Mouse (Mus musculus) spleen, embryonic (tissue): ENCODE data around the gene Znrf1.

ENCODE experiments used
- CTCF ChIA-PET: fragments of 350-600 bp; sonication (Branson Sonifier 250); formaldehyde crosslinking; loops from one replicate; lab custom pipeline; 2022; lab: Charles Lee

Znrf1 gene

DNA sequence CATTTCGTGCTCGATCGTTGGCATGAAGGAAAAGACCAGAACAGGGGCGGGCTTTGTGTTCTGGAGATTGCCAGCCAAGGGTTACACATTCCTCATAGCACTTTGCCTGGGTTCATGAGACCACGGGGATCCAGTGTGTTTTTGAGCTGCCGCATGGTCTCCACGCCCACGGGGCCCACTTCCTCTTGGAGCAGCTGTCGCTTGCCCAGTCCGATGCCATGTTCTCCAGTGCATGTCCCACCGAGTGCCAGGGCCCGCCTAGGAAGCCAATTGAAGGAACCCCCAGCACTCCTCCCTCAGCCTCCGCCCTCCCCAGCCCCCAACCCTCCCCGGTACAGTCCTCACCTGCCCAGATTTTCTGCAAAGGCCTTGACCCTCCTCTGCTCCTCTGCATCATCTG is 91.0 kb downstream of the Znrf1 start:
- CTCF ChIA-PET = interaction anchor here (0.5 kb wide), 1 partner anchor 58 kb away, joined by 4 read pairs; no protein-coding TSS in a partner anchor

DNA sequence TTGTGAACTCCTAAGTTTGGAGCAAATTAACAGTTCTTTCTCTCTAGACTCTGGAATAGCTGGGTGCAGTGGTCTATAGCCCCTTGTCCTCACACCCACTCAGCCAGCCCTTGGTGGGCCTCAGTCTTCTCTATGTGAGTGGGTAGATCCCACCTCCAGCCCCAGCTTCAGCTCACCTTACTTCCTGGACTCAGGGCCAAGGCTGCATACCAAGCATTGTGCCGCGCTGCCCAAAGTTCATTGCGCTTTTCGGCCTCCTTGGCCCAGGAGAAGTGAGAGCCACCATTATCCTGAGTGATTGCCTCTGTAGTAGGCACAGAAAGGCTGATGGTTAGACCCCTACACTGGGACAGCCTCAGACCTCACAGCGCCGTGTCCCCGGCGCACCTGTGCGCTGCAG is 92.0 kb downstream of the Znrf1 start:
- CTCF ChIA-PET = no interaction called here

DNA sequence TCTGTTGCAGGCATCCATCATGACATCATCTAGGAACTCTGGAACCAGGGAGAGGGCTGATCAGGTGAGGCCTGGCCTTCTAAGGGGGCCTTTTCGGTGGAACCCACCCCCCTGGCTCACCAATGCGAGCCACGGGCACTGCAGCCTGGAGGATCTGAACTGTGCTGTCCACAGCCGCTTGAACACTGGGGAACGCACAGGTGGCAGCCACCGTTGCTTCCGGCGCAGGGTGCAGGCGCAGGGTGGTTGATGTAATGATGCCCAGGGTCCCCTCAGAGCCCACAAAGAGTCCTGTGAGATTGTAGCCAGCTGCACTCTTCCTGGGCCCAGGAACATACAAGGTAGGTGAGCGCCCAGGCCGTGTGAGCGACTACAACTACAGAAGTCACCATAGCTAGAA is 92.5 kb downstream of the Znrf1 start:
- CTCF ChIA-PET = no interaction called here

DNA sequence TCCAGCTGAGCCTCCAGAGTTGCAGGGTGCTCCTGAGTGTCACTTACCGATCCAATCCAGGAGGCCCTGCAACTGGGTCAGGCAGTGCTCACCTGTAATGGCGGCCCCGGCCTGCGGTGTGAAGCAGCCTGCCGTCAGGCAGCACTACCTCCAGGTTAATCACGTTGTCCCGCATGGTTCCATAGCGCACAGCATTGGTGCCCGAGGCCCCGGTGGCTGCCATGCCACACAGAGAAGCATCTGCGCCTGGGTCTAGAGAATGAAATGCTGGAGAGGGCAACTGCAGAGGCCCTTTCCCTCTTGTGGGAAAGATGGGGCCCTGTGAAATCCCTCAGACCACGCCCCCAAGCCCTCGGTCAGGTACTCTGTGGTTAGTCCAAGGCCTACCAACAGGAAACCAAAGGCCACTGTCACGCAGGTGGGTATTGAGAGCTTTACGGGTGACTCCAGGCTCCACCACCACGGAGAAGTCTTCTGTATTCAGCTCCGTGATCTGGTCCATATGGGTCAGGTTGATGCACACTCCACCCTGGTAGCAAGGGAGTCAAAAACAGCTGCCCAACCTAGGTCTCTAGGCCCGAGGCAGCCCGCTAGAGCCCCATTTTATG is 93.1 kb downstream of the Znrf1 start:
- CTCF ChIA-PET = no interaction called here

DNA sequence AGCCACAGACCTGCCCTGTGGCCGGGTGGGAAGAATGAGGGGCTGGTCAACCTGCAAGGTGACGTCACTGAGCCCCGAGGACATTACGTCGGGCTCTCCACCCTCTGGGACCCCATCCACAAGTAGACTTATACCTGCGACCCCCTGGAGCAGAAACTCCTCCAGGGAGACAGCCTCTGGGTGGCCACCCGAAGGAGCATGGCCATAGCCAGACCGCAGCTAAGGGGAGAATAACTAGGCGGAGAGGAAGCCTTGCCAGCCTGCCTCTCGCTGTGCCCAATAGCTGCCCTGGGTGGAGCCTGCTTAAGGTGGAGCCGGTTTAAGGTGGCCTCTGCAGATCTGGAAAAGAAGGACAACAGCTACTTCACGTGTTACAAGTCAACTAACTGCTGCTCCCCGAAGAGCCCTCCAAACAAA is 94.2 kb downstream of the Znrf1 start, which contains the start of gene Ldhd:
Ldhd (minus strand) TSS at position 270 of the 417 bp plus-strand sequence.
- CTCF ChIA-PET = interaction anchor here (0.7 kb wide), 1 partner anchor 15 kb away, joined by 3 read pairs; no protein-coding TSS in a partner anchor

DNA sequence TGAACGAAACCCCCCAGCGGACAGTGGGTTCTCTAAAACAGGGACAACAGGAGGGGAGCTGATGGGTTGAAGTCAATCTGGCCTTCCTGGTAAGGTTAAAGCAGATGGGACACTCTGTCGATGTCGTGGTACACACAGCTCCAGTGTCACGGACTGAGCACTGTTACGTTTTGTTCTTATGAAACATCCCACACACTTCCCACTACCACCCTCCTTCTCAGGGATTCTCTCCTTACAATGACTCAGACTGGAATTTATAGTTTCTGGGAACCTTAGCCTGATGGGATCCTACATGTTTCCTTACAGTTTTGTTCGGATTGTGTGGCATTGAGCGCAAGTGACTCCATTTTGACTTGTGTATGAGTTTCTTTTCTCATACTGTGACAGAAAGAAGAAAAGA is 95.7 kb downstream of the Znrf1 start:
- CTCF ChIA-PET = no interaction called here

DNA sequence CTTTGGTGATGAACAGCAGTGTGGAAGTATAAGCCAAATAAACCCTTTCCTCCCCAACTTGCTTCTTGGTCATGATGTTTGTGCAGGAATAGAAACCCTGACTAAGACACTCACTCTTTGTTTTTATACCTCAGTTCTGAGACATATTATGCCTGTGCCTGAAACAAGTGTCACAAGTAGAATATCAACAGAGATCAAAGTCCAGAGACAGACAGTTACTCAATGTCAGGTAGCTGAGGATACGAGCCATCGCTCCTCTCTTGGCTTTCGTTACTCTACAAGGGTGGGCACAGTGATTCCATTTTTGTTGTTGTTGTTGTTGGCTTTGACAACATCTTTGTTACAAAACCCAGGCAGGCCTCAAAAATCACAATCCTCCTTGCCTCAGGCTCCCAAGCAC is 97.1 kb downstream of the Znrf1 start:
- CTCF ChIA-PET = no interaction called here

DNA sequence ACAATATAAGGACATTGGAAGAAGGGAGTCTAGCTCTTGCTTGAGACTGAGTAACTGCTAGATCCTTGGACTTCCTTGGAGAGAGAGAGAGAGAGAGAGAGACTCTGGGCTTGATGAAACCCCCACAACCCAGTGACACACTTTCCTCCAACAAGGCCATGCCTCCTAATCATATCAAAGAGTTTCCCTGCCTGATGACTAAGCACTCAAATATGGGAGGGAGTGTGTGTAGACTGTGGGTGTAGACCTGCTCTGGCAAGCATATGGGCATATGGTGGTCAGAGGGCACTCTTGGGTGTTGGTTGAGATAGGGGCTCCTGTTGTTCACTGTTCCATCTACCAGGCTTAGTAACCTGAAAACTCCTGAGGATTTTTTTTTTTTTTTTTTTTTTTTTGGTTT is 102.2 kb downstream of the Znrf1 start:
- CTCF ChIA-PET = no interaction called here

DNA sequence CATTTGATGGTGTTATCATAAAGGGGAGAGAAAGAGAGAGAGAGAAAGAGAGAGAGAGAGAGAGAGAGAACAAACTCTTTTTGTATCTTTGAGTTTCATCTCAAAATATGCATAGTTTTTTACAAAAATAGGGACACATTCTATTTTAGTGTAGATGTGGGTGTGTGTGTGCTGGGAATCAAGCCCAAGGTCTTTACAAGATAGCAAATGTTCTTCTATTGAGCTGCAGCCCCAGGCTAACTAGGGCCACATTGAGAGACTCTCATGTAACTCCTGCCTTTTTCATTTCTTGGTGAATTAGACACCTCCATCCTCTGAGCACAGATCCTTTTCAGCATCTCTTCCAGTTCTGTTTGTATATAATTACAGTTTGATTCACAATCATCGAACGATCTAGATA is 105.2 kb downstream of the Znrf1 start:
- CTCF ChIA-PET = no interaction called here

DNA sequence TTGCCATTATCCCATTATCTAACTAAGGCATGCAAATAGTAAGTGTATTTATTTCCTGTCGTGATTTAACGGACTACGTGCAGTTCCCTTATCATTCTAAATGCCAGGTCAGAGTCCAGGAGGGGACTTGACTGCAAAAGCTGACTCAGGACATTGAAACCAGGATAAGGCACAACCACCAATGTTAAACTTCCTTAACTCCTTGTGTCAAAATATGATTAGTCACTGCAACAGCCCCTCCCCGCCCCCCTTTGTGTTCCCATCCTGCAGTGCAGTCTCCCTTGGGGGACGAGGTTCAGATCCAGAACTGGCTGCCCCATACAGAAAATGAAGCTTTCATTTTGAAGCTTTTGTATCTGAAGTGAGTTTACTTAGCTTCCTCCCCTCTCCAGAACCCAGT is 106.6 kb downstream of the Znrf1 start:
- CTCF ChIA-PET = interaction anchor here (0.7 kb wide), 1 partner anchor 68 kb away, joined by 3 read pairs; no protein-coding TSS in a partner anchor

DNA sequence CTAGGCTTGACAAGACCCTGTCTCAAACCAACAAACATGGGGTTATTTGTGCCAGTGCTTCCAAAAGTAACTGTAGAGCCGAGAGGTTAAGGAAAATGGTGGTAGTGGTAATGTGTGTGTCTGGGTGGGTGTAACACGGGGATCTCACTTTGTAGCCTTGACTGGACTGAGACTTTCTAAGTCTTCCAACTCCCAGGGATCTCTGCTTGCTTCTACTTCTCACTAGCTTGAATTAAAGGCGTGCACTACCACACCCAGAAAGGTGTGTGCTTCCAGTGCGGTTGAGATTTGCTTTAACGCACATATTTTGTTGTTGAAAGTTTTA is 107.0 kb downstream of the Znrf1 start:
- CTCF ChIA-PET = interaction anchor here (0.7 kb wide), 1 partner anchor 68 kb away, joined by 3 read pairs; no protein-coding TSS in a partner anchor

DNA sequence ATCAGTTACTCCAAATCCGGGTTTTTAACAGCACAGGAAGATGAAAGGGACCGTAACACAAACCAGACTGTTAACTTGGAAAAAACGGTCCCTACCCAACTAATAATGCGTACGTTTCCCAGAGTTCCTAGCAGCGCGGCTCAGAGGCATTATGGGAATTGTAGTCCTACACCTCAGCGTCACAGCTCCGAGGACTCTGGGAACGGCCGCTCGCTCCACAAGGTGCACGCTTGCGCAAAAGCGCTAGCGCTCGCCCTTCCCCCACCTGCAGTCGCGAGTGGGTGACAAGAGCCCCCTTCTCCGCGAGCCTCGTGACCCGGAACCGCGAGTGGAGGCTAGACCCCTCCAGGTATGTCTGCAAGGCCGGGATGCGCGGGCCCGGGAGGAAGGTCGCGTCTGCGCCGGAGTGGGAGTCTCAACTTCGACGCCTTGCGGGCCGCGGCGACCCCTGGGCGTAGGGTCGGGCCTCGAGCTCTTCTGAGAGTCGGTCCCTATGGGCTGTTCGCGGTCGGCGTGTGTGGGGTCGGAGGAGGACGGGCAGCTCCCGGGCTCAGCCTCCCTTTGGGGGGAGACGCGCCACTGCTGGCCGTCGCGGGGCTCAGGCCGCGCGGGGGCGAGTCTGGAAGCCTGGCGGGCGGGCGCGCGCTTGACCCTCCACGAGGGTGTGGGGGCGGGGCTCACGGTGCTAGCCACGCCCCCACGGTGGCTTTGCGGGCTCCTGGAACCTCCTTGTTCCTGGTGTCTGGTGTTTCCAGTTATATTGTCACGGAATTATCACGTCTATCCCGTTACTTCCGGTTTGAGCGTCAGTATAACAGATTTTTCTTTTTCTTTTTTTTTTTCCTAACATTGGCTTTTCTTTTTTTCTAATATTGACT is 107.6 kb downstream of the Znrf1 start, which contains the start of gene Zfp1:
Zfp1 (plus strand) TSS at position 138 of the 878 bp plus-strand sequence.
- CTCF ChIA-PET = interaction anchor here (0.5 to 0.7 kb wide), 4 partner anchors 69 to 402 kb away, joined by 3 to 6 read pairs (median 4); no protein-coding TSS in a partner anchor

DNA sequence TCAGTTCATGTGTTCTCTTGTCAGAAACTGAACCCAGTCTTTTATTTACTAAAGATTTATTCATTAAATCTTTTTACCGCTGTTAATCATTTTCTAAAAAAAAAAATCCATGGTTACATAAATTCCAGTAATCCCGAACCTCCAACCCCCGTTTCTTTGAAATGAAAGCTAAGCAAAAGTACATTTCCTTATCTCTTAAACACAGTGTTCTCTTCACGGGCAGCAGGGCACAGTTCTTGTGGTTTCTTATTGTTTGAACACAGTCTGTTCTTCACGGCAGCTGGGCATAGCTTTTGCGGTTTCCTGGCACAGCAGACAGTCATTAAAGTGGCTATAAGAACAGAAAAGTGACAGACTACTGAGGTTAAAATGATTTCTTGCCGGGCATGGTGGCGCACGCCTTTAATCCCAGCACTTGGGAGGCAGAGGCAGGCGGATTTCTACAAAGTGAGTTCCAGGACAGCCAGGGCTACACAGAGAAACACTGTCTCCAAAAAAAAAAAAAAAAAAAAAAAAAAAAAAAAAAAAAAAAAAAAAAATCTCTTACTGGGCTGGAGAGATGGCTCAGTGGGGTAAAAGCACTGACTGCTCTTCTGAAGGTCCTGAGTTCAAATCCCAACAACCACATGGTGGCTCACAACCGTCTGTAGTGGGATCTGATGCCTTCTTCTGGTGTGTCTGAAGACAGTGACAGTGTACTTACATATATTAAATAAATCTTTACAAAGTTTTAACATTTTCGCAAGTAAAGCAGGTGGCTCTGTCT is 108.6 kb downstream of the Znrf1 start:
- CTCF ChIA-PET = interaction anchor here (0.6 kb wide), 1 partner anchor 168 kb away, joined by 5 read pairs; no protein-coding TSS in a partner anchor

DNA sequence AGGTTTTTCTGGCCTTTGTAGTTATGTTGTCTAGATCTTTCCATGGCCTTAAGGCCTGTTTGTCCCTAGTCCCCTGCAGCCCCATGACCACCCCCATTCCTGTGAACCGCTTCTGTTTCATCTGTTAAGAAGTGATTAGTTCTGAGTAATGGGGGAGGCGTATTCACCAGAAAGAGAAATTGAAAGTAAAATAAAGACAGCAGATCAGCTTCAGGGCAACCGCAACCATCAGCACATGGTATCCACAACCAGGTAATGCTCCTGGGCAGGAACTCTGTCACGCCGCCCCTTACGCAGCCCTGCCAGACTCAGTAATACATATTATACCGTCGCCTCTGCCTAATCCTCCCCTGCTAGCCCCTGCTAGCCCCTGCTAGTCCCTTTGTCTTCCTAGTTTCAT is 109.8 kb downstream of the Znrf1 start:
- CTCF ChIA-PET = no interaction called here

DNA sequence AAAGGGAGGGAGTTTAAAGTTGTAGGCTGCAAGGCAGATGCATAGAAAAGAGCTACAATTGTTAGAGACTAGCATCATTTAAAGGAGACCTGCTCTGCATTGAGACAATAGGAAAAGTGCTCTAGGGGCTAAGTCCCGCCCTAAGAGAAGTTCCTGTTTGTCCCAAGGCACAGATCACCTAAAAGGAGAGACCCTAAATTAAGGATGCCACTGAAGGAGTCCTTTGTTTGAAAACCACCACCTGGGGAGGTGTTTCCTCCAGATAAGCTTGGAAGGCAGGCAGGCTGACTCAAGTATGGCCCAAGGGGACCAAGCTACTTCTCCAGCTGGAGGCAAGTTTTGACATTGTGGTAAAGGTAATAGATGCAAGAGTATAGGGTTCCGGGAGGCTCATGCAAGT is 112.9 kb downstream of the Znrf1 start:
- CTCF ChIA-PET = no interaction called here

DNA sequence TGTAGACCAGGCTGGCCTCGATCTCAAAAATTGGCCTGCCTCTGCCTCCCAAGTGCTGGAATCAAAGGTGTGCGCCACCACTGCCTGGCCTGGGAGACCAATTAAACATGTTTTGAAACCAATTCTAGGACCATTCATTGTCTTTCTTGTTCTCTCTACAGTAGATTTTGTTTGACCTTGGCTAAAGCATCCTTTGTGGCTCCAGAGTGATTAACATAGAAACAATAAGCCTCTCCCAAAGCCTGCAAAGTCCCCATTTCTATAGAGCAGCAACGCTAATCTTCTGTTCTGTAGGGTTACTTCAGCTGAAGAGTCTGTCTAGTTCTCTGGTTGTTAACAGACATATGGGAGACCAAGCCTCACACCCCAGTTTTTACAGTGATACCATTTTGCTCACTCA is 114.8 kb downstream of the Znrf1 start:
- CTCF ChIA-PET = no interaction called here

DNA sequence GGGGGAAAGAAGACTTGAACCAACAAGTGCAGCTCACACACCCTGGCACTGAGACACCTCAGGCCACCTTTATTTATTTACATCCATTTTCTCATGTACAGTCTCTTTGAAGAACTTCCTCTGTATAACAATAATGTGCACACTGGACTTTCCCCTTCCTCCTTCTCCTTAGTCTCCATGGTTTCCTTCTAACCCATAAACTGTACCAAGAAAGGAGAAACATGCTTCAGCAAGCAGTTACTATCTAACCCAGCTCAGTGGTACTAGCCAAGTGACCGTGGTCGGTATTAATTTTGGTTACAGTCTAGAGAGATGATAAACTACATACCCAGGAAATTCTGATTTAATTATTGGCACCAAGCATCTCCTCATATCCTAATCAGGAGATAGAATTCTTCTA is 117.6 kb downstream of the Znrf1 start:
- CTCF ChIA-PET = no interaction called here

DNA sequence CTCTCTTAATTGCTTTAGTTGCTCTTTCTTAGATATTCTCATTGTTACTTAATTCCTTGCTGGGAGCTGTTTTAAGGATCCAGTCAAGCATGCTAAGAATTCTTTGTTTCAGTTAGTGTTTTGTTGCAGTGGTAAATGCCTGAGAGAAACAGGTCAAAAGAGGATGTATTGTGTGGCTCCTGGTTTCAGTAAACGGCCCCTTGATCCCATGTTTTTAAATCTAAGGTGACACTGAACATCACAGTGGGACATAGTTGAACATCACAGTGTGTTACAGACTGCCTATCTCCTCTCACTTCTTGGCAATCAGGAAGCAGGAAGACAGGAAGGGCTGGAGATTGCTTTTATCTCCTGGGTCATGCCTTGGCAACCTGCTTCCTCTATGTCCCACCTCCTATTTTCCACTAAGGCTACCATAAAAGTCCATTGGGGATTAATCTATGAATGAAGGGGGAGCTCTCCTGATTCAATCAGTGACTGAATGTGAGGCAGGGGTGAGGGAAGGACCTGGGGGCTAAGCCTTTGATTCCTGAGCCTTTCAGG is 121.5 kb downstream of the Znrf1 start:
- CTCF ChIA-PET = no interaction called here

DNA sequence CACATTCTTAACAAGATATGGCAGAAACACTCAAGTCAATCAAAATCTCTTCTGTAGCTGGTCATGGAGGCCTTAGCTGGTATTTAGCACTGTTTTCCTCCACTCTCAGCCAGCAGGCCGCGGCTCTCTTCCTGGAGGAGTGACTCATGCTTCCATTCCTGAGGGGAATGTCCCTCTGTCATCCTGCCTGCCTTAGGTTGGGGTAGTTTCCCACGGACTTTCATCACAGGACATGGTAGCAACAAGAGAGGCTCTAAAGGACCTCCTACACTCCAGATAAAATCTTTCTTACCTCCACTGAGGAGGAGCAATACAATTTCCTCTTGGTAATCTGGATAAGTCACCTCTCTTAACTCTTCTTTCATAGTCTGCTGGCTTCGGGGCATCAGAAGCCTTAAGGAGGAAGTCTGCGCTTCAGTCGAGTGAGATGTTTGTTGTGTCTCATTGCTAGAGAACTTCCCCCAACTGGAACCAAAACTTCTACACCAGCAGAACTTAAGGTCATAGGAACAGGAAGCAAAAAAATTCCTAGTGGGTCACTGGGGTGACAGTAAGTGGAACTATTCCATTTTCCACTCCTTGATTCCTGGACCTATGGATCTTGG is 123.0 kb downstream of the Znrf1 start:
- CTCF ChIA-PET = interaction anchor here (0.5 kb wide), 1 partner anchor 182 kb away, joined by 3 read pairs; no protein-coding TSS in a partner anchor

DNA sequence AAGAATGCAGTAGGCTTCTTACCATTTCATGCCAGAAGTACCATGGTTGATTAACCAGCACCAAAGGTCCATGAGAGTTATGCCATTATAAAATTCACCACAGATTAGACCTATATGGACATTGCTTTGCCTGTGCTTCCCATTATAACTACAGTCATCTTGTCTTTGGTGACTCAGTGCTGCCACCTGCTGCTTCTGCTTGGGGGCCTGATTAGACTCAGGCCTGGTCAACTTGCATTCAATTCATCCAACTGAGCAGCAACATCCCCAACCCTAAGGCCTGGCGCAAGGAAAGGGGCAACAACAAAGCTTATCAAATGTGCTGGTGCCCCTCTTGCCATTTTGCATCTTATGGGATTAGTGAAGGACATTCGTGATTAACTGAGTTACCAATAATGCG is 126.6 kb downstream of the Znrf1 start:
- CTCF ChIA-PET = interaction anchor here (0.7 to 1.3 kb wide), 2 partner anchors 13 to 243 kb away, joined by 3 read pairs; no protein-coding TSS in a partner anchor

DNA sequence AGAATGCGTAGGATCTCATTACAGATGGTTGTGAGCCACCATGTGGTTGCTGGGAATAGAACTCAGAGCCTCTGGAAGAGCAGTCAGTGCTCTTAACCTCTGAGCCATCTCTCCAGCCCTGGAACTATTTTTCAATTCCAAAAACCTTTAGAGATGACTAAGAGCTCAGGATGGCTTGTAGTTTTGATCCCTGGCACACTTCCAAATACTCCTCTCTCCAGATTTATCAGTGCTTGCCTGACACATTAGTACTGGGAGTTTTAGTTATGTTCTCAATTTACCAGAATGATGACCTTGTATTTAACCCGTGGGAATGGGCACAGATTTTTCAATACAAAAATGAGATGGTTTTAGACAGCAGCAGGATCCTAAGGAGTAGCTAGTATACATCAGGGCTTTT is 130.9 kb downstream of the Znrf1 start:
- CTCF ChIA-PET = no interaction called here
